Mouse (Mus musculus) erythroblast, adult 5-6 weeks (primary cell): ENCODE results near the gene Wdfy3. TPM values are rescaled to one million over a fixed set of nuclear protein-coding genes. Genes with fewer than 3 reads are reported as not detected.

ENCODE experiments used
- ATAC-seq: replicated peaks from 2 replicates; pipeline ENCODE4 v1.8.0; 2016; ENCODE audit warnings: moderate number of reproducible peaks, mild to moderate bottlenecking, moderate TSS enrichment, inconsistent platforms; ENCODE audit not compliant: poor library complexity, low FRiP score, severe bottlenecking
- total RNA-seq, 2 experiments: library from RNA; stranded (forward) in 1 of 2; stranded (reverse) in 1 of 2; fragments of 150-400 nt in 1 of 2; fragments of 200-764, 138-1000 nt in 1 of 2; gene quantifications; 2 replicates each; pipeline versions ENCODE4 v1.2.3 to v1.2.4; 2015 to 2017; ENCODE audit warnings: low replicate concordance in 2 of 2

Wdfy3 gene
- total RNA-seq, 2 experiments from 2014 or later, result 5.4 to 7.4 TPM

DNA sequence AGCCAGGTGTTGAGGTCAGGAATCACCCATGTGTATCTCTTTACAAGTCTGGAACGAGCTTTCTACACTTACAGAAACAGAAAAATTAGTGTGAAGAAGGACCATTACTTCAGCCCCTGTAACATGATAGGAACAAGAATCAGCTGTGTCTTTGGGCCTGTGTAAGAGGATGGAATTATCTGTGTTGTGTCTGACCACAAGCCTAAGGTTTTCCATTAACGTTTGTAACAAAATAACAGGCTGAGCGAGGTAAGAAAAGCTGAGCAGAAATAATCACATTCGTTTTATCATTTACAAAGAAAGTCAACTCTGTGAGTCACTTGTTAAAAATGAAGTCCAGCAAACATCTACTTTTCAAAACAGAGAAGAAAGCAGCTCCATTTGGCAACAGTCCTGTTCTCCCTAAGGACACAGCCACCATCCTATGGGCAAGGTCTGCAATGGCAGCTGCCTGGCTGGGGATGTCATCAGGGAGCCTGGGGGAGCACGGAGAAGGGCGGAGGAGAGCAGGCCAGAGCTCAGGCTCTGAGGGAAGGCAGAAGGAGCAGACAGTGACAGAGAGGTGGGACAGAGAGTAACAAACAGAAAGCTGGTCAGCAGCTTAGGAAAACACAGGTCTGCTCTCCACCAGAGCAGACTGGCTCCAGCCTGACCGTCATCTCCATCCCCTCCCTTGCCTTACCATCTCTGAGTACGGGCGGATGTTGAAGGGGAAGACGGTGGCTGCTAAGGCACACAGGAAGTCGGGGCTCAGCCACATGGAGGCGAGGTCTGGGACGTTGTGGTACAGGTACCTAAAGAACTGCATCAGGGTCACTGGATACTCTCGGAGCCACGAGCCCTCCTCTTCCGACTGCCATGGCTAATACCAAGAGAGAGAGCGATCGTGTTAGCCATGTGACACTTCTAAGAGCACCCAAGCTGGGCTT is 173.7 kb downstream of the Wdfy3 start:
- ATAC-seq, result no peak

DNA sequence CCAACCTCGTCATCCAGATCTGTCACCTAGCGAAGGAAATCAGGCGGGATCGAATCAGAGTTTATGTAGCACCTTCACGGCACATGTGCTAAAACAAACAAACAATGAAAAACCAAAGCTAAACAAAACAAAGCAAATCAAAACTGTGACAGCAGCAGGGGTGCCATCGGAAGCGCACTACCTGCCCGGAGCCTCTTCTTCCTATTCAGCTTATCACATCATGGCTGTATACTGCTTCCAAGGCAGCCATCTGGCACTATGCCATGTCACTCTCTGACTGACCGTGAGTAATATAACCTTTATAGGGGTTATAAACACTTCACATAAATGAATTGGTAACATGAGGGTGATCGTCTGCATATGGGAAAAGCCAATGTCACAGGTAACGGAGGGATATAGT is 174.6 kb downstream of the Wdfy3 start:
- no peak for ATAC-seq

DNA sequence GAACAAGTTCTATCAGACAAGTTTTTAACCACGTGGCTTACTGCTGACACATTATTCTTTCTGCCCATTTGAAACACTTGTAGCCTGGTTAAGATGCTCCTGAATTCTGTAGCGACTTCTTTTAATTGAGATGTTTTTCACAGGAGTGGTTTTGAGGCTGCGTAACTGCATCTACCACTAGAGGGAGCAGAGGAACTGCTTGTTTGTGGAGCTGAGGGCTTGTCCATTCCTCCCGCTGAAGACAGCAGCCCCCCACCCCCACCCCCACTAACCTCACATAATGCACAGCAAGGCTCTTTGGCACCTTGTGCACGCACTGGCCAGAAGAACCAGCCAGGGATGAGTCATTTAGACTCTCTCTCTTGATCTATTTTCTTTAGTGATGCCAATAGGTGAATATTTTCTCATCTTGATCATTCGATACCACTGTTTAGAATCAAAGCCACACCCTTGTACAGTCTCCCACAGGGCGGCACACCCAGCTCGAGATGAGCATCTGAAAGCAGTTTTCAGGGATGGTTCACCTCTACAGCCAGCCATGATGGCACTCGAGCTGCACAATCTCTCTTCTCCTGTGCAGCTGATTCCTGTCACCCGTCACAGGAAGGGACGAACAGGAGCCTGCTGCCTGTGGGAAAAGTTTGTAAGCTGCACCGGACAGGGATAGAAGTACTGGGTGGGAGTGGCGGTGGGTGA is 175.8 kb downstream of the Wdfy3 start:
- no peak for ATAC-seq

DNA sequence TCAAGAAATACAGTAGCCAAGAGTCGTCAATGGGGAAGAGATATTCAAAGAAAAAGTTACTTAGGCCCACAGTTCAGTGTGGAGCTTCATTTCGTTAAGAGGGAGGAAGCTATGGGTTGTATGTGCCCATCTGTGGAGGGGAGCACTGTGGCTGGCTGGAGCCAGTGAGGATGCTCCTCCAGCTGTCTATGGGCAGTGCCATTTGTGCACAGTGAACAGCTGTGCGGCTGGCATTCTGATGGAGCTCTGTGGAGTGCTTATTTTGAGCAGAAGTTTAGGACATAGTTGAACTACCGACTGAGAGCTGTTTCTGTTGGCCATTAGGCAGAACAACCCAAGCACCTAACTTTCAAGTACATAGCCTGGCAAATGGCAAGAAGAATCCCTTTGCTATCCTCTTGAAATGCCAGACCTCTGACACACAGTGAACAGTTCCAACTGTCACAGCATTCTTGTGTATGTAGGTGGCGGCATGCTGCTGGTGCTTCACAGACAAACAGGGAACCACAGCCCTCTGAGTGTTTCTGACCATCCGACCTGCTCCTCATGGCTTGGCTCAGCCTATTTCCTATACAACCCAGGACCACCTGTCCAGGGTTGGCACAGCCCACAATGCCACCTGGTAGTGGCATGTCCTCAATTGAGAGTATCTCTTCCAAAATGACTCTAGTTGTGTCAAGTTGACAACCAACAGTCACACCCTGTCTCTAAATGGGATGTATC is 177.9 kb downstream of the Wdfy3 start:
- ATAC-seq, result no peak

DNA sequence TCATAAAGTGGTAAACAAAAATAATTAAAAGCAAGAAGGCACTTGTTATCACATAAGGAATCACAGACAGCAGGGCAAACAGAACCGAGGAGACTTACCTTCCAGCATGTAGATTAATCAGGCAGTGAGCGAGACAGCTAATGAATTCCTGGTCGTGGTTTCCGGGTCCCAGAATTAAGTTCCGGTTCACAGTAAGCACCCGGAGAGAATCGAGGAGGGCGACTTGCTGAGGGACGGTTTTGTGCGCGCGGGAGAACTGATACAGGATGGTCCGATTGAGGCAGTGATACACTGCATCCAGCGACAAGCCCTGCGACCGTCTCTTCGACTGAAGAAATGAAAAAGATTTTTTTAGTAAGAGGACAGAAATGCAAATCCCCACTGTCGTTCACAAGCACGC is 181.7 kb downstream of the Wdfy3 start:
- no peak for ATAC-seq

DNA sequence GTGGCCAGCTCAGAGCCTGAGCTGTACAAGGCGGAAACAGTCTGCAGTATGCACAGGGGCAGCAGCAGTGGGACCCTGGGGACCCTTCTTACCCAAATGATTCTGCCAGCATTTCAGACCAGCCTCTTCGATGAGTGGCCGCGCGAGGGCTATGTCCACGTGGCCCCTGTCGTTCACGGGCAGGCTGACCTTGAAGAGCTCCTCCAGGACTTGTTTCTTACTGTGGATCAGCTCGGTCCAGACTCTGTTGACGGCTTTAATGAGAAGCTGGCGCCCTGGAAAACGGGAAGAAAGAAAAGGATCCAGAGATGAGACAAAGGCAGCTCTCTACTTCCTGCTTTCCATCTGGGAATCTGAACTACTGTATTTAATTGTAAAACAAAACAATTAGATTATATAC is 184.7 kb downstream of the Wdfy3 start:
- ATAC-seq, result no peak

DNA sequence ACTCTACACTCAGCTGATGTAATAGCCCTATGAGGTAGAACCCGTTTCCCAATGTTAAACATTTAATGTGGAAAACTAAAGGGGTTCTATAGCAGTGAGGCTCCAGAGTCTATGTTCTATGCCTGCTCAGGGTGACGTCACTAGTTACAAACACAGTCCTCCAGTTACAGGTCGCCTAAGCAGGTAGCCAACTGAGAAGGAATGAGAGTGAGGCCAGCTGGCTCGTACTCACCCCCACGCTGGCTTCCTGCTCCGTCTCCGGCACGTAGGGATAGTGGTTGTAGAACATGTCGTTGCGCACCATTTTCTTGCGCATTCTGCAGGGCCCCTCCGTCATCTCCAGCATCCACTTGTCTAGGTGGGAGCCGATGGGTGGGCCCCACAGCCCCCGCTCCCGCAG is 187.5 kb downstream of the Wdfy3 start:
- ATAC-seq, result no peak

DNA sequence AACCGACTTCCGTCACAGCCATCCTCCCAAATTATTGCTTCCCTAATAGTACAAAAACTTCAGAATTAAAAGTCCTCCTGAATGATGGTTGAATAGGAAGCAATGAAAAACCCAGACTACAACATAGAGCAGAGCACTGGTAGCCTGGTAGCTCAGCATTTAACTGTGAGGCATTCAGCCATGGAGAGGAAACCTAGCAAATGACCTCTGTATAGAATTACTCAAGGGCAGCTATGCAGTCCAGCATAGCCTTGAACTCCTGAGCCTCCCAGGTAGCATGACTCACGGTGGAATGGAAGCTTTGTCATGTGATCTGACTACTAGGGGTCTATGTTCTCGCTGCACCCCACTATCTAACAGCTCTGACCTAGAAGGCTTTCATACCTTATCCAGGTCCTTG is 189.8 kb downstream of the Wdfy3 start:
- ATAC-seq, result no peak

DNA sequence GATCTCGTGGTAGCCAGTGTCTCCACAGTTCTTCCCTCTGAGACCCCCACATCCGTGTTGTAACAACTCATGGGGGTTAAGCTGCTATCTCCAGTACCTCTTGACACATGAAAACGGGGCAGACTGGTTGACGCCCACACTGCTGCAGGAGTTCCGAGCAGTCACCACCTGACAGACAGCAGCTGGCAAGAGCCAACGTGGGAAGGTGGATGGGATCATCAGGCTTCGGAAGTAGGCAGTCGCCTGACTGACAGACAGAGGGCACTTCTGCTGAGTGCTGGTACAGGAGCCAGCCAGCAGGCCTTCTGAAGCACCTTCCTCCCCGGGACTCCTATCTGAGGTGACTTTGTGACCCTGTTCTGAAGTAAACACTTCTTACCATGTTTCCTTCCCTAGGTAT is 191.3 kb downstream of the Wdfy3 start:
- ATAC-seq, result no peak

DNA sequence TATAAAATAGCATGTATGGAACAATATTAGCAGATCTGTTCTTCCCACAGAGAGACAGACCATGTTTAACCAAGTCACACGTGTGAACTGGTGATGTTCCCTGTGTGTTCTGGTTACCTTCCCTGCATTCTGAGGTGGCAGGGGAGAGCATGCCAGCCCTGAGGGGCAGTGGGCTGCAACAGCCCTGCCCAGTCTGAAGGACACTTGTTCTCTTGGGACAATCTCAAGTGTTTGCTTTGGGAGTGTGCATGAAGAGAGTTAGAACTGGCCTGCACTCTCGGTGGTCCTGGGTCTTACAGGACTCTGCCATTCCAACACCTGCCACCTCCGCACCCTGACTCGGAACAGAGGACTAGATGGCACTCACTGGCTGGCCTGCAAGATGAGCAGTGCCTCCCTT is 193.5 kb downstream of the Wdfy3 start:
- ATAC-seq, result no peak

DNA sequence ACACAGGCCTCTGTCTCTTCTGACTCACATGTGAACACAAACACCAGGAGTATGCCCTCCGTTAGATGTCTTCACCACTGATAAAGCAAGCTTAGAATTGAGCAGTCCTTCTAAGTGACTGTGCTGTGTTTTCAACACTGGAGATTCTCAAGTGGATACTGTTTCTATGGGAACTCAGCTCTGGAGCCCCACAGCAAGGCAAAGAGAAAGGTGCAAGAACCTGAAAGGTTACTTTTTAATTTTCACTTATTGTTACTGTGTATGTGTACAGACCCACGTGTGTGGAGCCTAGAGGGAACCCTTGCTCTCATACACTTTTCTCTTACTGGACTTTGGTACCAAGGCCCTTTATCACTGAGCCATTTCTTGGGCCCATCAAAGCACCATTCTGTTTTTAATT is 203.0 kb downstream of the Wdfy3 start:
- ATAC-seq, result no peak

DNA sequence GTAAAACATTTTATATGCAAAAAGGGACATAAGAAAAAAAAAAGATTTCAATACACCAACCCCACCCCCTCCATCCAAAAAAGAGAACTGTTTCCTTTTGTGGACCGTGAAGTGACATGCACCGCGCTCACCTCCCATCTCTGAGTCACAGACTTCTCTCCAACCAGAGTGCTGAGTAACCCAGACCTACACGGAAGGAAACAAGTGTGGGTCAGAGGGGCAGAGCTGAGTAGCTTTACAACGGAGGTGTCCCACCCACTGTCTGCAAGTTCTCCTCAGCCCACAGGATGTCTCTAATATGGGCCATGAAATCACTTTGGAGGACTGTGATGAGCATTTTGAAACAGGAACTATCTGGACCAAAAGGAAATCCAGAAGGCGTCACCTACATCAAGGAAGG is 205.8 kb downstream of the Wdfy3 start:
- ATAC-seq, result no peak

DNA sequence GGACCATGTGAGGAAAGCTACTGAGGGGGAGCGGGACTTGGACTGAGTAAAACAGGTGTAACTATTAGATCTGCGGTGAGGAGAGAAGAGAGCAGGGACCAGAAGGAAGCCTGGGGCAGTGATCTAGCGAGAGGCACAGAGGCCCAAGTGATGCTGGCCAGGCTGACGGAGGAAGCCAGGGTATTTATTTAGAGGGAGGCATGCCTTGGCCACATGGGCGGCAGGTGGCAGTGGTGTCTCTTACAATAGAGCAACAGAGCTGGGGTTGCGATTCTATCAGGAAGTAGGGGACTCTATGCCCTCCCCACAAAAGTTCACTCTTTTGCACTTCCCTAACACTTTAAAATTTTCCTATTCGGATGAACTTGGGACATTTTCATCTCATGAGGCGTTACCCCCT is 207.1 kb downstream of the Wdfy3 start:
- ATAC-seq, result no peak

DNA sequence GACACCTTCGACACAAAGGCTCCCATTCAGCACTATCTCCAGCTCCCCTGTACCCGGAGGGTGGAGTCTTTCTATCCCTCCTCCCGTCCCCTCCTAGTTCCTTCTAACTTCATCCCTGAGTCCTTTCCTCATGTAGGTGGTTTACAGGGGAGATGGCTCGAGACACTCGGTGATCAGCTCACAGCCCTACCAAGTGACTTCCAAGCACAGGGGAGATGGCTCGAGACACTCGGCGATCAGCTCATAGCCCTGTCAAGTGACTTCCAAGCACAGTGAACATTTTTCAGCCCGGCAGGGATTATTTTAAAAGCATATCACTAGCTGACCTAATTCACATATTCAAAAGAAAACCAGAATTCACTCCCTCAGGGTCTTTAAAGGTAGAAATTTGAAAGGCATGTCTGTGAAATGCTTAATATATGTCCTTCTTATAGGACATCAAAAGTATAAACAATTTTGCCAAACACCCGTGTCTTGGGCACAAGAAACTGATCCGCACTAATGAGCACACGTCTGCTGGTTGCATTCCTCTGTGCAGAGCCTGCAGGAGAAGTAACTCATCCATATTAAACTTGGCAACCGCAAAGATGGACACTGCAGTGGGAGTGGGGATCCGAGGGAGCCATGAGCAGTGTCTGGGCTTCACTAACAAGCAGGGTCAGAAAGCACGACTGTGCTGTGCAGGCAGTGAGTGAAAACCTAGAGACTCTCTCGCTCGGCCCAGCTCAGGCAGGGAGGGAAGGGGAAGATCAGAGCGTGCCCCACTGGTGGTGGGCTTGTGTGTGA is 207.7 kb downstream of the Wdfy3 start:
- ATAC-seq, result no peak

DNA sequence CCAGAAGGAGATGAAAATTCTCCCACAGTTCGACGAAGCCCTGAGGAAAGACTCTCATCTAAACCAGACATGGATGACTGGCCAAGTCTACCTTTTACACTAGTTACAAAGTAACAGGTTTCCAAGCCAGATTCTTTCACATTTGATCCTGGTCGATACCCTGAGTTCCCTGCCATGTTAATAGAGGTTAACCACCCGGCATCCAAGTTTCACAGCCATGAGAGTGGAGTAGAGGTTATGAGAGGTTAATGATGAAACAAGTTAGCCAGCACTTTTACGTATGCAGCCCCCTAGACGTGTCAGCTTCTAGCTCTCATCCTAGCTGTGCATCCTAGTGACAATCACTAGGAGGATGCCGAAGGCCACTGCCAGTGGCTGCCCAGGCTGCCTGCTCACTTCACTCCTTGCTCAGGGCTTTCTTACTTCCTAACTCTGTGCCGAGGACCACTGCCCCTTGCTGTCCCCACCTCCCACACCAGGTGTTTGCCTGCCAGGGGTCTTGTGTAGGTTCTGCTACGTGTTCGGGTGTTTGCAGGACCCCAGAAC is 210.8 kb downstream of the Wdfy3 start:
- no peak for ATAC-seq

DNA sequence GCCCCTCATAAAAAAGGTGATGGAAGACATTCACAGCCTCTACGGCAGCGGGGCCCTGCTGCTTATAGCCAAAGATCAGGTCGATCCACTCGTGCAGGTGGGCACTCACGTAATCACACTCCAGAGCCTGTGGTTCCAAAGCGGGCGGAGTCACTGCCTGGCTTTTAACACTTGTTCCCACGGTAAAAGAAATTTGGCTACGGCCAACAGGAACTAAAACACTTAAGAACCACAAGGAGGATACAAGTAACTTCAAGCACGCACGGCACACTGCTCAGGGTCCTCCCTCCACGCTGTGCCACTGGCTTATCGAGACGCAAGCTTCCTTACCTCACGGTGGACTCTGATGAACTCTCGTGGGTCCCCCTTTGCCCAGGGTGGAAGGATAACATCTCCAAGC is 214.2 kb downstream of the Wdfy3 start:
- no peak for ATAC-seq

DNA sequence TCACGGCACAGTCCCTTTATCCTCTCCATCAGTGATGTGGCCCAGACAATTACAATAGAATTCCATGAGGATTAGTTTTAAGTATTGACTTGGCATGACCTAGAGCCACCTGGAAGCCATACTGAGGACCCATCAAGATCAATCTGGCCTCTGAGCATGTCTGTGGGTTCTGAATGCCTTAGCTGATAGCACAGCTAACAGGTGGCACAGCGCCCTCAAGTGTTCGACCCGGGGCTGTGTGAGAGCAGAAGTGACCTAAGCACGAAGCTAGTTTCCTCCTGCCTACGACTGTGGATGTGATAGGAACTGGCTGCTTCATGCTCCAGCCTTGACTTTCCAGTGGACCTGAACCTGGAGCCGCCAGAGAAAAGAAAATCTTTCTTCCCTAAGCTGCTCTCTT is 215.1 kb downstream of the Wdfy3 start:
- ATAC-seq, result no peak

DNA sequence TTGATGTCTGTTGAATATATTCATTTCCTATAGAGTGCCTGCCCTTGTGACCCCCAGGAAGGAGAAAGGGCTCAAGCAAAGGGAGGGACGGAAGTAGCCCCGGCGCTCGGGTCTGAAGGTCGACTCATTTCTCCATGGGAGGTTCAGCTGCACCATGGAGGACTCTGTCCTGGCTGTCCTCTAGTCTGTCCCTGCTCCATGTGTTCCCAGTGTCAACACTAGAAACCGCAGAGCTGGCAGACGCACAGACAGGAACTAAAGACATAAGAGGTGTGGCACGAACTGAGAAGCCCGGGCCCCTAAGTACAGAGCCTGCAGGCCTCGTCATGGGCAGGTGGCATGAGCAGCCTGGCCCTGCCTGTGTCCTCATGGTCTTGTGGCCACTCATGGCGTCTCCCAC is 215.6 kb downstream of the Wdfy3 start:
- no peak for ATAC-seq

DNA sequence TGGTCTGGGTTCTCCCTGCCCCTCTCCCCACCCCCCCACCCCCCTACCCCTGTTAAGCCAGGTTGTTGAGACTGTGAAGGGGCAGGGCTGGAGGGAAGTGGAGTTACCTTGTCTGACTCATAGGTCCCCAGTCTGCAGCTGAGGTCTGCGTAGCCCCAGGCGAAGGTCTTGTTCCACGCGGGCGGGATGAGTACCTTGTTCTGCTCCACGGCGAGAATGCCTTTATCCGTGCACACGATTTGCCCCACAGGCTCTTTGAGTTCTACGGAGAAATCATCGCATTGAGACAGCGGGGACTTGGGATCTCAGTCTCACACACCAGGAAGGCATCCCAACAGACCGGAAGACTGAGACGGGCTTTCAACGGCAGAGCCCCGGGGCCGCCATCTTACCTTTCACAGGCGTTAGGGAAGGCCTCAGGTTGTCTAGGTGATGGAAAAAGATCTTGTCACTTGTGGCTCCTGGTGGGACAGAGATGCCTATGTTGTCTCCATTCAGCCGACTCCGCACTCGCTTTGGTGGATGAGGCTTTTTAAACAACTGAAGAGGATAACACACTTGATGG is 217.5 kb downstream of the Wdfy3 start:
- ATAC-seq, result no peak
